Mouse (Mus musculus) small intestine, adult 2 months (tissue): ENCODE results near the gene Chchd10. TPM values are rescaled to one million over a fixed set of nuclear protein-coding genes. Genes with fewer than 3 reads are reported as not detected.

Source experiments
- H3K27ac ChIP-seq: fragments of 200-500 bp; 2 replicates; pipeline ENCODE4 v1.5.1; 2012; ENCODE audit warnings: low read depth, low read length, control low read depth, inconsistent platforms; ENCODE audit not compliant: insufficient read depth
- H3K27me3 ChIP-seq: fragments of 200-500 bp; 2 replicates; pipeline ENCODE4 v1.6.1; 2012; ENCODE audit warnings: mild to moderate bottlenecking, moderate library complexity, low read length, inconsistent platforms; ENCODE audit not compliant: control insufficient read depth, insufficient read depth
- H3K36me3 ChIP-seq: fragments of 200-500 bp; 2 replicates; pipeline ENCODE4 v1.6.1; 2012; ENCODE audit warnings: mild to moderate bottlenecking, low read length, control low read depth, inconsistent platforms; ENCODE audit not compliant: control insufficient read depth, insufficient read depth
- H3K4me1 ChIP-seq: fragments of 200-500 bp; 2 replicates; pipeline ENCODE4 v1.6.1; 2012; ENCODE audit warnings: low read length, inconsistent platforms, mixed read lengths; ENCODE audit not compliant: control insufficient read depth, insufficient read depth, insufficient read length
- H3K4me3 ChIP-seq: fragments of 200-500 bp; 2 replicates; pipeline ENCODE4 v1.5.1; 2012; ENCODE audit warnings: low read depth, mild to moderate bottlenecking, control low read depth, inconsistent platforms, low read length, moderate library complexity
- CTCF ChIP-seq: fragments of 200-500 bp; IDR thresholded peaks from 2 replicates; pipeline ENCODE4 v1.5.1; 2012; ENCODE audit warnings: low read depth, mild to moderate bottlenecking, control low read depth, inconsistent platforms, low read length, moderate library complexity, mixed read lengths; ENCODE audit not compliant: insufficient replicate concordance, insufficient read length; ENCODE audit errors: extremely low read depth
- POLR2A ChIP-seq: fragments of 200-500 bp; IDR thresholded peaks from 2 replicates; pipeline ENCODE4 v1.6.1; 2012; ENCODE audit warnings: low read depth, mild to moderate bottlenecking, control low read depth, inconsistent platforms, low read length, moderate library complexity
- WGBS: fragments of 180-500 bp; shearing (Covaris S2); methylation state at CpG from one replicate; pipeline ENCODE4 v1.1.7; 2018; 5-methylcytosine and 5-hydroxymethylcytosine counted together
- polyA plus RNA-seq: library from polyadenylated mRNA; depleted of rRNA; stranded (reverse); fragments of >200 nt; gene quantifications from 2 replicates; pipeline ENCODE4 v1.2.3, GENCODE M21; 2012; rRNA removed

Gene Chchd10
- polyA plus RNA-seq, 1 experiment, result 1,071 TPM

GRCm38 (mm10) chr10:75954381-75954811, 21.5 kb downstream of the Chchd10 start, which contains the start of gene Gm5134:
TSS of gene Gm5134 (plus strand) at chr10:75954514.
- WGBS, result 36% methylated on average over 20 of the region's 20 CpGs
- no peak within 1 kb of the TSS for H3K27ac ChIP-seq
- H3K4me1 ChIP-seq, result peaks cover 2% of the 10 kb centered on the region
- no peak for TF ChIP-seq POLR2A
- no peak for TF ChIP-seq CTCF
- 0 out of 2 replicates have a peak, but pooled peaks cover 4% of the 10 kb centered on the region for H3K27me3 ChIP-seq
- H3K36me3 ChIP-seq, result no peaks in the 10 kb centered on the region
- peak within 1 kb of the TSS; percentile 55 for H3K4me3 ChIP-seq

- TF ChIP-seq POLR2A, result no peak
- no peak for TF ChIP-seq CTCF
- Histone ChIP-seq H3K36me3 (no peaks in the 10 kb centered on the region), H3K4me3 (no peak overlapping the region), H3K4me1 (no peaks in the 10 kb centered on the region), H3K27ac (no peak overlapping the region), H3K27me3 (no peaks in the 10 kb centered on the region)
- WGBS, result 87% methylated on average over 10 of the region's 10 CpGs
Measured at GRCm38 (mm10) chr10:75973846-75974245, 40.9 kb downstream of the Chchd10 start.

DNA sequence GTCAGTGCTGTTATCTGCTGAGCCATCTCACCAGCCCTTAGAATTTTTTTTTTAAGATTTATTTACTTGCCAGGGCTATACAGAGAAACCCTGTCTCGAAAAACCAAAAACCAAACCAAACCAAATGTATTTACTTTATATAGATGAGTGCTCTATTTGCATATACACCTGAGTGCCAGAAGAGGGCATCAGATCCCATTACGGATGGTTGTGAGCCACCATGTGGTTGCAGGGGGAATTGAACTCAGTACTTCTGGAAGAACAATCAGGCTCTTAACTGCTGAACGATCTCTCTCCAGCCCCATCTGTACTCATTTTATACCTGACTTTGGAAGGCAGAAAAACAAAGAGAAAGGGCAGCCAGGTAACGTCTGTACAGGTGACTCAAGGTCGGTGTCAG, 42.3 kb downstream of the Chchd10 start:
- 64% methylated on average over 5 of the region's 5 CpGs for WGBS

DNA sequence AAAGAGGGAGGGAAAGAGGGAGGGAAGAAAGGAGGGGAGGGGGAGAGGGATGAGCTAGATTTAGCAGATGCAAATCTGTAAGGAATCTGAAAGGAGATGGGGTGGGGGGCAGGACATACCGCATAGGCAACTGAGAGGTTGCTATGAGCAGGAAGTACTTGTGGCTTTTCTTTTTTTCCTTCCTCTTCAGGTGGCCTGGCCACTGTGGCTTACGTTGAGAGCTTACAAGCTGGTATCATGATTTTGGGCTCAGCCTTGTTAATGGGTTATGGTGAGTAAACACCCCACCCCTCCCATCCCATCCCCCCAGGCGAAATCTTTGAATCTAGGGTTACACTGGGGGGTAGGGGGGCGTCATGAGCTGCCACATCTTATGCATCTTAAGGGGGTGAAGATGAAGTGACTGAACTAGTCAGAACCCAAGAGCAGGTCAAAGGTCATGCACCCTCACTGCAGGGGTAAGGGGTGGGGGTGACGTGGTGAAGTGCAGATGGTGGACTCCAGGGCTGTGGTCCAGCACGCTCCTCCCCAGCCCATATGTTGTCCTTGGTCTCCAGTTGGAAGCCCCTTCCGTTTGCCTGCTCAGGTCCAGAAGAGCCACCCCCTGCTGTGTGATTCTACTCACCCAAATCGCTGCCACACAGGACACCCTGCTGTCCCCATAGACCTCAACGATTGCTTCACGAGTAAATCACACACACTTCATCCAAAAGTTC, 45.3 kb downstream of the Chchd10 start:
- no peaks in the 10 kb centered on the region for H3K27me3 ChIP-seq
- 45% methylated on average over 10 of the region's 10 CpGs for WGBS
- H3K4me3 ChIP-seq, result no peak overlapping the region
- H3K36me3 ChIP-seq, result no peaks in the 10 kb centered on the region
- TF ChIP-seq POLR2A (no peak), CTCF (no peak)
- no peaks in the 10 kb centered on the region for H3K4me1 ChIP-seq
- H3K27ac ChIP-seq, result peak overlapping the region; percentile 55

More for the DNA sequence above, 42.3 kb downstream of the Chchd10 start:
- Histone ChIP-seq H3K4me3 (no peak overlapping the region), H3K27me3 (no peaks in the 10 kb centered on the region), H3K36me3 (no peaks in the 10 kb centered on the region), H3K27ac (no peak overlapping the region), H3K4me1 (no peaks in the 10 kb centered on the region)
- TF ChIP-seq POLR2A (no peak), CTCF (peak; percentile 42; the same call in 1 of the 2 replicates)

GRCm38 (mm10) chr10:75978835-75979157, 45.9 kb downstream of the Chchd10 start:
- H3K4me1 ChIP-seq, result no peaks in the 10 kb centered on the region
- H3K27ac ChIP-seq, result peak overlapping the region; percentile 55; the same call in 1 of the 2 replicates
- TF ChIP-seq POLR2A (no peak), CTCF (no peak)
- H3K36me3 ChIP-seq, result no peaks in the 10 kb centered on the region
- WGBS, result 90% methylated on average over 5 of the region's 5 CpGs
- no peaks in the 10 kb centered on the region for H3K27me3 ChIP-seq
- no peak overlapping the region for H3K4me3 ChIP-seq

- no peaks in the 10 kb centered on the region for H3K4me1 ChIP-seq
- 86% methylated on average over 3 of the region's 3 CpGs for WGBS
Measured at GRCm38 (mm10) chr10:75979432-75979831, 46.5 kb downstream of the Chchd10 start.

More at GRCm38 (mm10) chr10:75979432-75979831, 46.5 kb downstream of the Chchd10 start:
- Histone ChIP-seq H3K27me3 (no peaks in the 10 kb centered on the region), H3K27ac (no peak overlapping the region), H3K4me3 (no peak overlapping the region), H3K36me3 (no peaks in the 10 kb centered on the region)
- no peak for TF ChIP-seq POLR2A
- TF ChIP-seq CTCF, result no peak

Other genes starting within 250 kb of the Chchd10 start
- gene Cabin1, start 168.8 kb upstream of the Chchd10 start, polyA plus RNA-seq, result 25.0 and 39.0 TPM in 2 replicates
- gene Ddt, start 159.7 kb upstream of the Chchd10 start, polyA plus RNA-seq, result 47.3 and 67.8 TPM in 2 replicates
- not detected in 2 replicates for gene Gm20441, start 152.2 kb upstream of the Chchd10 start, polyA plus RNA-seq
- 45.3 and 54.7 TPM in 2 replicates for gene Gstt3, start 151.7 kb upstream of the Chchd10 start, polyA plus RNA-seq
- 103 and 157 TPM in 2 replicates for gene Gstt1, start 134.5 kb upstream of the Chchd10 start, polyA plus RNA-seq
- not detected in 2 replicates for gene Gstt4, start 110.6 kb upstream of the Chchd10 start, polyA plus RNA-seq
- 68.6 and 89.9 TPM in 2 replicates for gene Gstt2, start 95.7 kb upstream of the Chchd10 start, polyA plus RNA-seq
- 755 and 830 TPM in 2 replicates for gene Mif, start 72.9 kb upstream of the Chchd10 start, polyA plus RNA-seq
- 145 and 219 TPM in 2 replicates for gene Derl3, start 39.7 kb upstream of the Chchd10 start, polyA plus RNA-seq
- gene Smarcb1, start 11.5 kb upstream of the Chchd10 start, polyA plus RNA-seq, result 19.9 and 34.1 TPM in 2 replicates
- gene Mmp11, start 3.4 kb downstream of the Chchd10 start, polyA plus RNA-seq, result 3.4 and 7.5 TPM in 2 replicates
- not detected in 2 replicates for gene Gm867, start 7.5 kb downstream of the Chchd10 start, polyA plus RNA-seq
- gene Vpreb3, start 9.9 kb downstream of the Chchd10 start, polyA plus RNA-seq, result 16.0 and 54.3 TPM in 2 replicates
- 0.20 and 0.22 TPM in 2 replicates for gene Gm5134, start 21.4 kb downstream of the Chchd10 start, polyA plus RNA-seq
- 2.6 and 6.3 TPM in 2 replicates for gene Zfp280b, start 99.5 kb downstream of the Chchd10 start, polyA plus RNA-seq
- gene Slc5a4b, start 177.8 kb downstream of the Chchd10 start, polyA plus RNA-seq, result 3.2 and 53.8 TPM in 2 replicates
- 4.6 and 51.9 TPM in 2 replicates for gene Slc5a4a, start 214.3 kb downstream of the Chchd10 start, polyA plus RNA-seq